Mouse (Mus musculus) G1E (cell line): ENCODE measurements around the gene Selenok.

Source experiments
- CTCF ChIP-seq: IDR thresholded peaks from 2 replicates; pipeline ENCODE4 v1.5.1; 2012; ENCODE audit warnings: low read depth, low read length, inconsistent platforms, mixed read lengths
- GATA1 ChIP-seq: IDR thresholded peaks from 2 replicates; pipeline ENCODE4 v1.6.1; 2012; ENCODE audit warnings: borderline replicate concordance, low read length, inconsistent platforms, mixed read lengths
- TAL1 ChIP-seq: conservative IDR thresholded peaks from 2 replicates; pipeline ENCODE4 v1.6.1; 2012; ENCODE audit warnings: low read depth, low read length, inconsistent platforms, mixed read lengths

- TF ChIP-seq CTCF (no peak), GATA1 (no peak), TAL1 (no peak)
These were observed 40.8 kb downstream of the Selenok start, which contains the start of the genes Il17rb and Chdh for GRCm38 (mm10) chr14:30008733-30009575.
